Mouse (Mus musculus) midbrain, postnatal 0 days (tissue): ENCODE results near the gene Irs1. TPM values are rescaled to one million over a fixed set of nuclear protein-coding genes. Genes with fewer than 3 reads are reported as not detected.

Source experiments
- ATAC-seq: fragments of 200-750 bp; cut with Nextera tagmentation; 2 replicates; pipeline ENCODE4 v1.8.0; 2017; ENCODE audit warnings: moderate number of reproducible peaks, mild to moderate bottlenecking, moderate TSS enrichment, moderate library complexity; ENCODE audit not compliant: low FRiP score
- DNase-seq: peaks from one replicate; pipeline ENCODE4 v3.0.0-alpha.2; 2015; ENCODE audit warnings: low spot score
- H3K27ac ChIP-seq: fragments of 300-500 bp; sonication (generic); 2 replicates; pipeline ENCODE4 v1.5.1; 2014; ENCODE audit warnings: low read depth, mild to moderate bottlenecking, low read length, mixed read lengths
- H3K27me3 ChIP-seq: fragments of 300-500 bp; sonication (generic); 2 replicates; pipeline ENCODE4 v1.6.1; 2014; ENCODE audit warnings: low read length, control low read depth, mixed read lengths; ENCODE audit not compliant: insufficient read depth
- H3K36me3 ChIP-seq: fragments of 300-500 bp; sonication (generic); 2 replicates; pipeline ENCODE4 v1.6.1; 2014; ENCODE audit warnings: low read length, control low read depth, mixed read lengths; ENCODE audit not compliant: insufficient read depth
- H3K4me1 ChIP-seq: fragments of 300-500 bp; sonication (generic); 2 replicates; pipeline ENCODE4 v1.6.1; 2014; ENCODE audit warnings: mild to moderate bottlenecking, control low read depth, antibody characterized with exemption, low read length, mixed read lengths; ENCODE audit not compliant: insufficient read depth
- H3K4me2 ChIP-seq: fragments of 300-500 bp; sonication (generic); 2 replicates; pipeline ENCODE4 v1.6.1; 2014; ENCODE audit warnings: low read depth, mild to moderate bottlenecking, low read length, mixed read lengths; ENCODE audit not compliant: poor library complexity, severe bottlenecking
- H3K4me3 ChIP-seq: fragments of 300-500 bp; sonication (generic); 2 replicates; pipeline ENCODE4 v1.5.1; 2014; ENCODE audit warnings: low read depth, mild to moderate bottlenecking, low read length, moderate library complexity
- H3K9ac ChIP-seq: fragments of 300-500 bp; sonication (generic); replicated peaks from 2 replicates; pipeline ENCODE4 v1.6.1; 2014; ENCODE audit warnings: mild to moderate bottlenecking, low read length, moderate library complexity, mixed read lengths; ENCODE audit not compliant: poor library complexity, severe bottlenecking
- H3K9me3 ChIP-seq: fragments of 300-500 bp; sonication (generic); 2 replicates; pipeline ENCODE4 v1.6.1; 2016; ENCODE audit warnings: low read length, control low read depth
- CTCF ChIP-seq: IDR thresholded peaks from 2 replicates; pipeline ENCODE4 v1.5.1; 2016; ENCODE audit warnings: antibody characterized with exemption, mild to moderate bottlenecking
- WGBS: fragments of 180-500 bp; shearing (Covaris S2); extraction: QIAGEN DNeasy Blood & Tissue Kit; methylation state at CpG from one replicate; pipeline ENCODE4 v1.1.7; 2014; 5-methylcytosine and 5-hydroxymethylcytosine counted together
- polyA plus RNA-seq: library from polyadenylated mRNA; unstranded; fragments of >200 nt; fragmentation: Nextera tagmentation; extraction: Ambion mirVana; gene quantifications from 2 replicates; pipeline ENCODE4 v1.2.1, GENCODE M21; 2015
- total RNA-seq: library from RNA; depleted of rRNA; stranded (reverse); fragments of >200 nt; gene quantifications from 2 replicates; pipeline ENCODE4 v1.2.3, GENCODE M21; 2014

Gene Irs1
- total and polyA plus RNA-seq, 2 experiments from 2014 or later = 5.0 to 61.2 TPM

DNA sequence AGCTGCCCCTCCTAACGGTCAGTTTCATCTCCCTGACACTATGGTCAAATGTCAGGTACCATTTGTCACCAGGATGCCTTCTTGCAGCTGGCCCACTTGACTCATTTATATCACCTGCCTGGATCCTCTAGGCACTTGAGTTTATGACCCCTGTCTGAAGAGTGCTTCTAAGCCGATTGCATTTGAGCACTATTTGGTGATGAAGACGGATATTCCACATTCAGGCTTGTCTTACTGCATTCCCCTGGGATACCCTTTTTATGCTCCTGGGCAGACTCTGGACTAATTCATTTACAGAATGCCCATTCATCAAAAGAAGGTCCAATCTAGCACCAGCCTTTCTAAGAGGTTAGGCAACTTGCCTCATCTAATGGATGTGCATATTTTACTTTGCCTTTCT lies 13.3 kb upstream of the Irs1 start:
- H3K4me2 ChIP-seq = no peak overlapping the region
- no peaks in the 10 kb centered on the region for H3K9me3 ChIP-seq
- TF ChIP-seq CTCF = no peak
- DNase-seq (no peak), ATAC-seq (no peak)
- H3K36me3 ChIP-seq = no peaks in the 10 kb centered on the region
- no peak overlapping the region for H3K4me3 ChIP-seq
- no peaks in the 10 kb centered on the region for H3K4me1 ChIP-seq
- no peak overlapping the region for H3K9ac ChIP-seq
- H3K27me3 ChIP-seq = no peaks in the 10 kb centered on the region
- no peak overlapping the region for H3K27ac ChIP-seq
- WGBS = 76% methylated on average over 3 of the region's 3 CpGs

DNA sequence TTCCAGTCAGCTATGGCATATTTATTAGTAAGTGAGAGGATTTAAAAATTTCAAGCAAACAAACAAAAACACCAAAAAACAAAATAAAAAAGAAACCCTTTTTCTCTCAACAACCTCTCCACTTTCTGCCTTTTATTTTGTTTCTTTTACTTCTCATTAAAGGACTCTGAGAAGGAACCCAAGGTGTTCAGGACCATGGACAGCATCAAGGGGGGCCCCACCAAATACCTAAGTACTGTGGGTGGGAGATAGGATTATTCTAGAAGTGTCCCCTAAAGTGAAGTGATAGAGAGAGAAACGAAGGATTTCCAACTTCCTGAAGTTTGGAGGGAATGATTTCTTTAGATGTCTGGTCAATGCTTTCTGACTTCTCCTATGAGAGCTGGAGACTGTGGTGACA lies 7.4 kb upstream of the Irs1 start:
- no peaks in the 10 kb centered on the region for H3K27me3 ChIP-seq
- 38% methylated on average over 1 of the region's 1 CpGs for WGBS
- ATAC-seq = no peak
- no peaks in the 10 kb centered on the region for H3K4me1 ChIP-seq
- H3K27ac ChIP-seq = no peak overlapping the region
- H3K4me3 ChIP-seq = no peak overlapping the region
- no peaks in the 10 kb centered on the region for H3K9me3 ChIP-seq
- H3K4me2 ChIP-seq = no peak overlapping the region
- TF ChIP-seq CTCF = no peak
- no peaks in the 10 kb centered on the region for H3K36me3 ChIP-seq
- H3K9ac ChIP-seq = no peak overlapping the region
- DNase-seq = no peak

DNA sequence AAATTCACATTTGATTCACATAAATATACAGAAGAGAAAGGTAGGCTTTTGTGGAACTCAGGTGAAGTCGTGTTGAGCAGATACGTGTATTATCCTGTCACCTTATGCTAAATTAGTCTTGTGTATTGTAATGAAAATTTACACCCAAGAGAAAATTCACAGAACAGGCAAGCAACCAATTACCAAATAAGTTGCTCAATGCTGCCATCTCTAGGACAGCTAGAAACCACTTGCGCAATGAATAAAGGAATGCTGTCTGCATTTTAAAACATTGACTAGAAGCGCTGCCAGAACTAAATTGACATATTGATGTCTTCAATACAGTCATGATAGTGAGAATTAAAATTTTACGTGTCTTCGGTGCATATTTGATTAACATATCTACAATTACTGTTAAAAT lies 2.9 kb upstream of the Irs1 start:
- WGBS = 8% methylated on average over 6 of the region's 6 CpGs
- DNase-seq = peak; percentile 91
- Histone ChIP-seq H3K27me3 (no peaks in the 10 kb centered on the region), H3K4me1 (peaks cover 3% of the 10 kb centered on the region; the same call in 1 of the 2 replicates), H3K4me2 (no peak overlapping the region), H3K9me3 (no peaks in the 10 kb centered on the region), H3K27ac (no peak overlapping the region), H3K9ac (no peak overlapping the region), H3K36me3 (no peaks in the 10 kb centered on the region), H3K4me3 (no peak overlapping the region)
- no peak for ATAC-seq
- TF ChIP-seq CTCF = peak; percentile 85

DNA sequence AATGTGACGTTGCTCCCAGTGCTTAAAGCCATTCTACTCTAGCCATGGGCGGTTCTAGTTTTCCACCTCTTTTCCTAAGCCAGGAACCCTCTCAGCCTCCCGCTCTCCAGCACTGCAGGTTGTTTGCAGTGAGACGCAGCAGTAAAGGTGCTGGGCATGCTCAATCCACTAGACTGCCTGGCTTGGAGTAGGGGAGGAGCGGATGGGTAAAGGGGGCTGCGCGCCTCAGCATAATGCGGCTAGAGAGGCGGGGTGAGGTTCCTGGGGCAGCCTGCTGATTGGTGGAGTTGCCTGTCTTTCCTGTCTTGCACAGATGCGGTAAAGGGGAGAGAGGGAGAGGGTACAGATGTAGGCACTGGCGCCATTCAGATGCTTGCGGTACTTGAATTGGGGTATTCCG lies 1.6 kb upstream of the Irs1 start:
- Histone ChIP-seq H3K4me1 (peaks cover 9% of the 10 kb centered on the region; the same call in 1 of the 2 replicates), H3K27me3 (no peaks in the 10 kb centered on the region), H3K4me2 (peak overlapping the region; percentile 73), H3K9ac (no peak overlapping the region; the same call in 1 of the 2 replicates), H3K36me3 (no peaks in the 10 kb centered on the region), H3K9me3 (no peaks in the 10 kb centered on the region), H3K4me3 (peak overlapping the region; percentile 61), H3K27ac (peak overlapping the region; percentile 90)
- 2% methylated on average over 13 of the region's 13 CpGs for WGBS
- peak; percentile 92 for DNase-seq
- TF ChIP-seq CTCF = no peak
- ATAC-seq = peak; percentile 77

DNA sequence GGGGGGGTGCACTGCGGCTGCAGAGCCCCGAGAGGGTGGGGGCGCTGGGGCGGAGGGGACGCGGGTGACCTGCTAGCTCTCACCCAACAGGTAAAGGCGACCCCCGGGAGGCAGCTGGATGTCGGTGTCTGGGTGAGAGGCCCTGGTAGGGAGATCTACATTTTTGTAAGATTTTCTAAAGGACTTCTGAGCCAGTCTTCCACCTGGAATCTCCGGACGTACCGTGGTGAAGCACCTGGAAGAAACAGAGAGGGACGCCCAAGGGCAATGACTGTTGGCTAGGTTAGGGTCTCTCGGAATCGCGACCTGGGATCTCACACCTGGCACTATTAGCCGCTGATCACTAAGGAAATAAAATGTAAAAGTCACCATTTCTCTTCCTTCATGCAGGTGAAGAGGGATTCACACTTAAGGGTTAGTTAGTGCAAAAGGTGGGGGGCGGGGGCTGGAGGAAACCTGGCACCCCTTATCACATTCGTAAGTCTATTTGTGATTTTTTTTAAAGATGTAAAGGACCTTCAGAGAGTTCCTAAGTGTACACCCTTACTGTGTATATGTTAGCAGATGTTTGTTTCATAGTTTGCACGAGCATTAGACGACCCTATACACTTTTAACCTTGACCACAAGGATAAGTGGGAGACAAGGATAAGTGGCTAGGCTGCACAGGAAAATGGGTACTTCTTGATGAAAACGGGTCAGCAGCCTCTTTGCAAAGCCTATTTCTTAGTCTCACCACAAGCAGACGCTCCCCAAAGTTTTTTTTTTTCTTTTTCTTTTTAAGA lies 905 bp upstream of the Irs1 start:
- TF ChIP-seq CTCF = no peak
- Histone ChIP-seq H3K27ac (peak overlapping the region; percentile 90), H3K36me3 (no peaks in the 10 kb centered on the region), H3K4me3 (peak overlapping the region; percentile 61), H3K4me2 (peak overlapping the region; percentile 73), H3K27me3 (no peaks in the 10 kb centered on the region), H3K9ac (peak overlapping the region; percentile 77), H3K9me3 (no peaks in the 10 kb centered on the region), H3K4me1 (peaks cover 13% of the 10 kb centered on the region; the same call in 1 of the 2 replicates)
- no peak for ATAC-seq
- no peak for DNase-seq
- 1% methylated on average over 23 of the region's 23 CpGs for WGBS

DNA sequence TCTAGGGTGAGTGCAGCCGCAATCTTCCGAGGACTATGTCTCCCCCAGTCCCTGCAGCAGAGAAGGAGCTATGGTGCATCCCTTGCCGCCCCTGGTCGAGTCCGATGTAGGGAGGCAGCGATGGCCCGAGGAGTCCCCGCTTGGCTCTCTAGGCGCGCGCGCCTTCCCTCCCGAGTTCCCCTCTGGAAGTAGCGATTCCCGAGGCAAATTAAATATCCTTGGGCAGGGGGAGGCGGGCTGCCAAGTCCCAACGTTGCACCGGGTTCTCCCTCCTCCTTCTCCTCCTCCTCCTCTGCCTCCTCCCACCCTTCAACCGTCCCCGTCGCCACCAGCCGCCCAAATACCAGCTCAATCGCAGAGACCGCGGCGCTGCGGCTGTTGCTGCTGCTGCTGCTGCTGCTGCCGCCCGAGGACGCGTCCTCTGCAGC lies 479 bp downstream of the Irs1 start:
- no peaks in the 10 kb centered on the region for H3K9me3 ChIP-seq
- DNase-seq = peak; percentile 84
- TF ChIP-seq CTCF = no peak
- no peaks in the 10 kb centered on the region for H3K36me3 ChIP-seq
- H3K27ac ChIP-seq = peak overlapping the region; percentile 90
- ATAC-seq = peak; percentile 22
- peak overlapping the region; percentile 73 for H3K4me2 ChIP-seq
- under 1% methylated on average over 29 of the region's 31 CpGs for WGBS
- H3K4me3 ChIP-seq = peak overlapping the region; percentile 61
- H3K4me1 ChIP-seq = peaks cover 18% of the 10 kb centered on the region; the same call in 1 of the 2 replicates
- peak overlapping the region; percentile 77 for H3K9ac ChIP-seq
- no peaks in the 10 kb centered on the region for H3K27me3 ChIP-seq
